8 mouse cellular contexts compared by ENCODE assay signal in the genomic region with DNA sequence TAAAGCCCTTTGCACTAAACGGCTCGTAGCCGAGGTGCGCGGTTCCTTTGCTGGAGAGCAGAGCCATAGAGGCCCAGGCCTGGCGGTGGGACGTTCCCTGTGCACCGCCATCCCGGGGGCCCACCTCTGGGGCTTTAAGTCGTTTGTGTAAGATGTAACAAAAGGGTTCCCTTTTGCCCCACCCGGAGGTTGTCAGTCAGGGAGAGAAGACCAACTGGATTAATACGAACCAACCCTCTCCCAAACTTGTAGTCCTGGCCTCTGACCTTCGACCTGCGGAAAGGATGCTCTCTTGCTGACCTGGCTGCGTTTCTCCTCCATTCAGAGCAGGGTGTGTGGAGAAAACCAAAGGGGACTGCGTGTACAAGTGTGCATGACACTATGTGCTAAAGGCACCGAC. TPM values are rescaled to one million over a fixed set of nuclear protein-coding genes. Genes with fewer than 3 reads are reported as not detected.
DNase-seq lines count a peak whose midpoint lies in the region; ATAC-seq and TF ChIP-seq lines count a peak whose summit lies in the region.

No protein-coding gene starts in this region.

- no peak for TF ChIP-seq POLR2A in testis, adult 2 months (IDR thresholded peaks at IDR 0.05; ENCODE audit: control insufficient read depth, low read depth, low read length)

- DNase-seq in cerebellum, adult 11-12 months, result peak; percentile 50
- no peak for DNase-seq in cerebellum, postnatal 4 days (ENCODE audit: low spot score in 2 of 2)
- no peak for DNase-seq in testis, postnatal 10 days (ENCODE audit: low spot score)
- DNase-seq in frontal cortex, adult 2 months (ENCODE audit: extremely low spot score in 1 of 2, low spot score in 1 of 2), result no peak
- no peak for DNase-seq in right cerebral cortex, postnatal 25 days

- H3K4me3 ChIP-seq in testis, adult 2 months (ENCODE audit: control insufficient read depth, low read depth, low read length), result peak overlapping the region; percentile 73
- peak overlapping the region; percentile 34 for H3K4me3 ChIP-seq in limb, embryonic 12.5 days (replicated peaks)
- peak overlapping the region; percentile 40 for H3K4me3 ChIP-seq in stomach, embryonic 16.5 days (replicated peaks; ENCODE audit: low read length)

- H3K27me3 ChIP-seq in testis, adult 2 months (ENCODE audit: control insufficient read depth, insufficient read depth, low read length), result peaks cover 2% of the 10 kb centered on the region; the same call in 1 of the 2 replicates
- H3K27me3 ChIP-seq in limb, embryonic 12.5 days, result peaks cover 93% of the 10 kb centered on the region
- H3K27me3 ChIP-seq in stomach, embryonic 16.5 days (ENCODE audit: control insufficient read depth, insufficient read depth, low read length), result peaks cover 69% of the 10 kb centered on the region

- peak overlapping the region; percentile 57 for H3K4me2 ChIP-seq in limb, embryonic 12.5 days
- peak overlapping the region; percentile 70 for H3K4me2 ChIP-seq in stomach, embryonic 16.5 days (ENCODE audit: low read depth, low read length)

- H3K27ac ChIP-seq in testis, adult 2 months (ENCODE audit: control insufficient read depth, insufficient read depth, low read depth, low read length), result no peak overlapping the region
- H3K27ac ChIP-seq in limb, embryonic 12.5 days, result no peak overlapping the region
- H3K27ac ChIP-seq in stomach, embryonic 16.5 days (ENCODE audit: low read length), result no peak overlapping the region

- 2% methylated on average over 17 of the region's 17 CpGs for WGBS in limb, embryonic 12.5 days
- 2% methylated on average over 17 of the region's 17 CpGs for WGBS in stomach, embryonic 16.5 days

- H3K9me3 ChIP-seq in limb, embryonic 12.5 days, result no peaks in the 10 kb centered on the region
- H3K9me3 ChIP-seq in stomach, embryonic 16.5 days (replicated peaks; ENCODE audit: control insufficient read depth, low read length), result no peaks in the 10 kb centered on the region

- no peak for TF ChIP-seq CTCF in testis, adult 2 months (IDR thresholded peaks at IDR 0.05; ENCODE audit: control insufficient read depth, insufficient read depth, insufficient replicate concordance, low read depth, low read length)

- ATAC-seq in limb, embryonic 12.5 days (ENCODE audit: insufficient number of reproducible peaks, insufficient read depth, low FRiP score, low TSS enrichment, low read depth), result no peak
- no peak for ATAC-seq in stomach, embryonic 16.5 days (ENCODE audit: insufficient read depth, low FRiP score)

- no peaks in the 10 kb centered on the region for H3K36me3 ChIP-seq in testis, adult 2 months (ENCODE audit: control insufficient read depth, insufficient read depth, low read length)
- H3K36me3 ChIP-seq in limb, embryonic 12.5 days, result no peaks in the 10 kb centered on the region
- no peaks in the 10 kb centered on the region for H3K36me3 ChIP-seq in stomach, embryonic 16.5 days (ENCODE audit: control insufficient read depth, insufficient read depth, low read length)

- H3K4me1 ChIP-seq in testis, adult 2 months (ENCODE audit: control insufficient read depth, insufficient read depth, low read length), result peaks cover 39% of the 10 kb centered on the region
- peaks cover 61% of the 10 kb centered on the region for H3K4me1 ChIP-seq in limb, embryonic 12.5 days (replicated peaks)
- H3K4me1 ChIP-seq in stomach, embryonic 16.5 days (ENCODE audit: control insufficient read depth, insufficient read depth, low read length), result peaks cover 30% of the 10 kb centered on the region

- H3K9ac ChIP-seq in limb, embryonic 12.5 days (replicated peaks), result peak overlapping the region; percentile 13; the same call in 1 of the 2 replicates
- peak overlapping the region; percentile 63 for H3K9ac ChIP-seq in stomach, embryonic 16.5 days (ENCODE audit: low read length)

RNA-seq across cellular contexts. Expression of a gene that starts 5.7 kb away (rescaled TPM):
- polyA plus RNA-seq in testis, adult 2 months (2012; rRNA removed), result 5.3 and 6.1 TPM in 2 replicates
- 3.3 and 4.1 TPM in 2 replicates for polyA plus RNA-seq in limb, embryonic 12.5 days (2016; fragmentation: Nextera tagmentation; extraction: Ambion mirVana)
- polyA plus RNA-seq in stomach, embryonic 16.5 days (2015; fragmentation: Nextera tagmentation; extraction: Ambion mirVana), result 22.9 and 41.4 TPM in 2 replicates
- polyA plus RNA-seq in frontal cortex, adult 2 months (2012; rRNA removed), result 4.3 and 5.3 TPM in 2 replicates

RNA-seq across cellular contexts. Expression of a gene that starts 33.4 kb away (rescaled TPM):
- polyA plus RNA-seq in testis, adult 2 months (2012; rRNA removed), result 16.3 and 20.7 TPM in 2 replicates
- 18.3 and 19.2 TPM in 2 replicates for polyA plus RNA-seq in limb, embryonic 12.5 days (2016; fragmentation: Nextera tagmentation; extraction: Ambion mirVana)
- 28.3 and 29.8 TPM in 2 replicates for polyA plus RNA-seq in stomach, embryonic 16.5 days (2015; fragmentation: Nextera tagmentation; extraction: Ambion mirVana)
- polyA plus RNA-seq in frontal cortex, adult 2 months (2012; rRNA removed), result 103 and 108 TPM in 2 replicates

RNA-seq across cellular contexts. Expression of a gene that starts 35.2 kb away (rescaled TPM):
- 1.0 and 1.1 TPM in 2 replicates for polyA plus RNA-seq in testis, adult 2 months (2012; rRNA removed)
- polyA plus RNA-seq in limb, embryonic 12.5 days (2016; fragmentation: Nextera tagmentation; extraction: Ambion mirVana), result 0.20 and 0.56 TPM in 2 replicates
- polyA plus RNA-seq in stomach, embryonic 16.5 days (2015; fragmentation: Nextera tagmentation; extraction: Ambion mirVana), result 0.21 and 0.48 TPM in 2 replicates
- 7.6 and 7.7 TPM in 2 replicates for polyA plus RNA-seq in frontal cortex, adult 2 months (2012; rRNA removed)
